Mouse (Mus musculus) forebrain, postnatal 0 days (tissue): ENCODE data around the gene Nat8f6. TPM values are rescaled to one million over a fixed set of nuclear protein-coding genes. Genes with fewer than 3 reads are reported as not detected.
"Not testable (repeated sequence)": the region's sequence is repeated elsewhere in the genome, so short reads cannot be mapped to it uniquely, and the experiment has no call there.

ENCODE experiments used
- ATAC-seq: fragments of 200-750 bp; cut with Nextera tagmentation; 2 replicates; pipeline ENCODE4 v1.8.0; 2017; ENCODE audit warnings: mild to moderate bottlenecking, moderate library complexity
- DNase-seq: peaks from one replicate; pipeline ENCODE4 v3.0.0-alpha.2; 2015
- H3K27ac ChIP-seq: fragments of 300-500 bp; sonication (generic); 2 replicates; pipeline ENCODE4 v1.5.1; 2014; ENCODE audit warnings: low read depth, mild to moderate bottlenecking, antibody characterized with exemption, low read length, moderate library complexity, mixed read lengths
- H3K27me3 ChIP-seq: fragments of 300-500 bp; sonication (generic); 2 replicates; pipeline ENCODE4 v1.6.1; 2014; ENCODE audit warnings: mild to moderate bottlenecking, low read length, mixed read lengths; ENCODE audit not compliant: insufficient read depth
- H3K36me3 ChIP-seq: fragments of 300-500 bp; sonication (generic); 2 replicates; pipeline ENCODE4 v1.6.1; 2014; ENCODE audit warnings: mild to moderate bottlenecking, moderate library complexity; ENCODE audit not compliant: insufficient read depth
- H3K4me1 ChIP-seq: fragments of 300-500 bp; sonication (generic); 2 replicates; pipeline ENCODE4 v1.6.1; 2014; ENCODE audit warnings: antibody characterized with exemption; ENCODE audit not compliant: insufficient read depth
- H3K4me2 ChIP-seq: fragments of 300-500 bp; sonication (generic); 2 replicates; pipeline ENCODE4 v1.6.1; 2014; ENCODE audit warnings: low read depth, mild to moderate bottlenecking, moderate library complexity
- H3K4me3 ChIP-seq: fragments of 300-500 bp; sonication (generic); 2 replicates; pipeline ENCODE4 v1.5.1; 2014; ENCODE audit warnings: low read depth, low read length, mixed read lengths
- H3K9ac ChIP-seq: fragments of 300-500 bp; sonication (generic); 2 replicates; pipeline ENCODE4 v1.6.1; 2014; ENCODE audit warnings: mild to moderate bottlenecking
- H3K9me3 ChIP-seq: fragments of 300-500 bp; sonication (generic); 2 replicates; pipeline ENCODE4 v1.6.1; 2016; ENCODE audit warnings: low read length
- CTCF ChIP-seq: sonication (generic); IDR thresholded peaks from 2 replicates; pipeline ENCODE4 v1.5.1; 2016; ENCODE audit warnings: antibody characterized with exemption, control low read depth, low read depth
- WGBS: fragments of 180-500 bp; shearing (Covaris S2); extraction: QIAGEN DNeasy Blood & Tissue Kit; methylation state at CpG from one replicate; pipeline ENCODE4 v1.1.7; 2014; 5-methylcytosine and 5-hydroxymethylcytosine counted together
- polyA plus RNA-seq: library from polyadenylated mRNA; unstranded; fragments of >200 nt; fragmentation: Nextera tagmentation; extraction: Ambion mirVana; gene quantifications from 2 replicates; pipeline ENCODE4 v1.2.1, GENCODE M21; 2015
- total RNA-seq: library from RNA; depleted of rRNA; stranded (reverse); fragments of >200 nt; gene quantifications from 2 replicates; pipeline ENCODE4 v1.2.3, GENCODE M21; 2014

Nat8f6 gene
- total and polyA plus RNA-seq, 2 experiments from 2014 or later = not detected

- 90% methylated on average over 7 of the region's 7 CpGs for WGBS
- no peak within 1 kb of the TSS for H3K4me3 ChIP-seq
- no peak within 1 kb of the TSS for H3K27ac ChIP-seq
- no peak for DNase-seq
- no peaks in the 10 kb centered on the region for H3K4me1 ChIP-seq
- ATAC-seq = no peak
- no peak within 1 kb of the TSS for H3K9ac ChIP-seq
- H3K36me3 ChIP-seq = no peaks in the 10 kb centered on the region
- H3K4me2 ChIP-seq = no peak within 1 kb of the TSS
- H3K27me3 ChIP-seq = no peaks in the 10 kb centered on the region
- no peaks in the 10 kb centered on the region for H3K9me3 ChIP-seq
- no peak for TF ChIP-seq CTCF
These were observed 11.1 kb upstream of the Nat8f6 start, which contains the start of gene Nat8 for GRCm38 (mm10) chr6:85831796-85832321. Gene Nat8, minus strand, starts transcription at chr6:85832082.

- Histone ChIP-seq H3K4me2 (no peak overlapping the region), H3K36me3 (no peaks in the 10 kb centered on the region), H3K4me1 (no peaks in the 10 kb centered on the region), H3K9me3 (no peaks in the 10 kb centered on the region), H3K9ac (no peak overlapping the region), H3K4me3 (no peak overlapping the region), H3K27me3 (no peaks in the 10 kb centered on the region), H3K27ac (no peak overlapping the region)
- WGBS = 65% methylated on average over 1 of the region's 1 CpGs
- ATAC-seq (no peak), DNase-seq (no peak)
- TF ChIP-seq CTCF = no peak
These were observed 8.7 kb upstream of the Nat8f6 start for GRCm38 (mm10) chr6:85829462-85829861.

GRCm38 (mm10) chr6:85825886-85826285 lies 5.1 kb upstream of the Nat8f6 start:
- no peak for DNase-seq
- Histone ChIP-seq H3K27ac (no peak overlapping the region), H3K4me3 (no peak overlapping the region), H3K9me3 (no peaks in the 10 kb centered on the region), H3K4me2 (no peak overlapping the region), H3K36me3 (no peaks in the 10 kb centered on the region), H3K27me3 (no peaks in the 10 kb centered on the region), H3K4me1 (no peaks in the 10 kb centered on the region), H3K9ac (no peak overlapping the region)
- WGBS = 89% methylated on average over 2 of the region's 2 CpGs
- no peak for ATAC-seq
- no peak for TF ChIP-seq CTCF

- Histone ChIP-seq H3K4me2 (no peak overlapping the region), H3K4me1 (no peaks in the 10 kb centered on the region), H3K27ac (no peak overlapping the region), H3K27me3 (no peaks in the 10 kb centered on the region), H3K9ac (no peak overlapping the region), H3K9me3 (no peaks in the 10 kb centered on the region), H3K4me3 (no peak overlapping the region), H3K36me3 (no peaks in the 10 kb centered on the region)
- ATAC-seq (no peak), DNase-seq (no peak)
- WGBS = 82% methylated on average over 1 of the region's 1 CpGs
- TF ChIP-seq CTCF = no peak
These were observed 2.8 kb upstream of the Nat8f6 start for GRCm38 (mm10) chr6:85823382-85824090.

- H3K27me3 ChIP-seq = no peaks in the 10 kb centered on the region
- H3K9me3 ChIP-seq = no peaks in the 10 kb centered on the region
- no peak overlapping the region for H3K9ac ChIP-seq
- H3K4me3 ChIP-seq = no peak overlapping the region
- ATAC-seq (no peak), DNase-seq (no peak)
- no peaks in the 10 kb centered on the region for H3K36me3 ChIP-seq
- WGBS = 80% methylated on average over 4 of the region's 4 CpGs
- TF ChIP-seq CTCF = no peak
- no peaks in the 10 kb centered on the region for H3K4me1 ChIP-seq
- no peak overlapping the region for H3K4me2 ChIP-seq
- H3K27ac ChIP-seq = no peak overlapping the region
These were observed 1.5 kb upstream of the Nat8f6 start for GRCm38 (mm10) chr6:85822286-85822685.

GRCm38 (mm10) chr6:85818338-85818737 lies 2.4 kb downstream of the Nat8f6 start:
- no peak overlapping the region for H3K27ac ChIP-seq
- H3K9me3 ChIP-seq = no peaks in the 10 kb centered on the region
- H3K9ac ChIP-seq = no peak overlapping the region
- H3K4me2 ChIP-seq = no peak overlapping the region
- no peak for ATAC-seq
- H3K36me3 ChIP-seq = no peaks in the 10 kb centered on the region
- no peaks in the 10 kb centered on the region for H3K4me1 ChIP-seq
- TF ChIP-seq CTCF = no peak
- H3K27me3 ChIP-seq = no peaks in the 10 kb centered on the region
- no peak overlapping the region for H3K4me3 ChIP-seq
- 28% methylated on average over 1 of the region's 1 CpGs for WGBS
- peak; percentile 1 for DNase-seq

GRCm38 (mm10) chr6:85813339-85813738 lies 7.4 kb downstream of the Nat8f6 start:
- no peak overlapping the region for H3K9ac ChIP-seq
- WGBS = 86% methylated on average over 2 of the region's 2 CpGs
- H3K4me3 ChIP-seq = no peak overlapping the region
- no peaks in the 10 kb centered on the region for H3K36me3 ChIP-seq
- H3K9me3 ChIP-seq = no peaks in the 10 kb centered on the region
- no peak for ATAC-seq
- TF ChIP-seq CTCF = no peak
- no peak for DNase-seq
- no peak overlapping the region for H3K27ac ChIP-seq
- no peaks in the 10 kb centered on the region for H3K27me3 ChIP-seq
- no peak overlapping the region for H3K4me2 ChIP-seq
- H3K4me1 ChIP-seq = no peaks in the 10 kb centered on the region

GRCm38 (mm10) chr6:85810942-85811537 lies 9.7 kb downstream of the Nat8f6 start:
- not testable (repeated sequence) for H3K27me3 ChIP-seq, ATAC-seq
- WGBS = 44% methylated on average over 3 of the region's 3 CpGs

GRCm38 (mm10) chr6:85810514-85810913 lies 10.2 kb downstream of the Nat8f6 start:
- not testable (repeated sequence) for H3K27me3 ChIP-seq, ATAC-seq, H3K4me1 ChIP-seq, H3K27ac ChIP-seq, H3K9ac ChIP-seq, DNase-seq, H3K4me3 ChIP-seq, H3K9me3 ChIP-seq, H3K4me2 ChIP-seq, H3K36me3 ChIP-seq
- 97% methylated on average over 2 of the region's 3 CpGs for WGBS

More at GRCm38 (mm10) chr6:85810942-85811537, 9.7 kb downstream of the Nat8f6 start:
- DNase-seq, H3K9ac ChIP-seq, H3K9me3 ChIP-seq, H3K4me1 ChIP-seq, H3K36me3 ChIP-seq, H3K27ac ChIP-seq, H3K4me3 ChIP-seq, H3K4me2 ChIP-seq: not testable (repeated sequence)

- not testable (repeated sequence) for H3K4me3 ChIP-seq, H3K27ac ChIP-seq, H3K4me2 ChIP-seq, DNase-seq, H3K9ac ChIP-seq, H3K9me3 ChIP-seq, H3K4me1 ChIP-seq, ATAC-seq, H3K36me3 ChIP-seq, H3K27me3 ChIP-seq
- WGBS = 71% methylated on average over 2 of the region's 3 CpGs
These were observed 11.0 kb downstream of the Nat8f6 start for GRCm38 (mm10) chr6:85809784-85810183.
